In genomic region chr5:46926324-46926723, GRCm38 (mm10) we compare ENCODE assay signal across 25 mouse cellular contexts.
"Had no signal": no experiment of that assay in that cellular context is flagged by ENCODE, and none has a peak within 500 bp of the region (broad histone marks: within the 10 kb centered on the region; RNA-seq: fewer than 3 reads in every experiment).

No protein-coding gene starts in this region.

- H3K27ac ChIP-seq: heart, adult 2 months; heart, embryonic 13.5 days; heart, embryonic 15.5 days; hindbrain, embryonic 10.5 days; hindbrain, embryonic 12.5 days; hindbrain, embryonic 14.5 days; intestine, embryonic 15.5 days; kidney, postnatal 0 days; limb, embryonic 13.5 days; limb, embryonic 15.5 days had no signal

- H3K4me1 ChIP-seq: heart, embryonic 13.5 days; heart, embryonic 15.5 days; hindbrain, embryonic 10.5 days; hindbrain, embryonic 12.5 days; intestine, embryonic 15.5 days; limb, embryonic 15.5 days had no signal

- H3K9me3 ChIP-seq: heart, embryonic 13.5 days; heart, embryonic 15.5 days; hindbrain, embryonic 10.5 days; hindbrain, embryonic 12.5 days; intestine, embryonic 15.5 days; limb, embryonic 13.5 days; limb, embryonic 15.5 days had no signal

- H3K4me2 ChIP-seq: heart, embryonic 11.5 days; heart, embryonic 13.5 days; heart, embryonic 15.5 days; hindbrain, embryonic 12.5 days; hindbrain, embryonic 14.5 days; intestine, embryonic 15.5 days; limb, embryonic 13.5 days; limb, embryonic 15.5 days had no signal

- H3K36me3 ChIP-seq: heart, embryonic 13.5 days; heart, embryonic 15.5 days; hindbrain, embryonic 10.5 days; hindbrain, embryonic 12.5 days; intestine, embryonic 15.5 days; limb, embryonic 13.5 days; limb, embryonic 15.5 days had no signal

- ATAC-seq: hindbrain, embryonic 16.5 days; inflammation-experienced regulatory T-cells, adult 6 months; intestine, embryonic 15.5 days; intestine, postnatal 0 days had no signal

- DNase-seq: gastrocnemius, postnatal 14 days; gastrocnemius, postnatal 36 days; heart, adult 11 months; heart, adult 2 months; heart, postnatal 14 days; heart, postnatal 36 days; kidney, adult 18-20 months; kidney, adult 8-10 months; kidney, postnatal 14 days; kidney, postnatal 36 days; layer of hippocampus, adult 9-11 months; layer of hippocampus, postnatal 36 days had no signal

- H3K4me3 ChIP-seq: heart, adult 2 months; heart, embryonic 13.5 days; heart, embryonic 15.5 days; hindbrain, embryonic 10.5 days; hindbrain, embryonic 12.5 days; intestine, embryonic 15.5 days; limb, embryonic 13.5 days; limb, embryonic 15.5 days had no signal

- H3K9ac ChIP-seq: heart, embryonic 13.5 days; heart, embryonic 15.5 days; hindbrain, embryonic 12.5 days; hindbrain, embryonic 14.5 days; intestine, embryonic 15.5 days; limb, embryonic 13.5 days; limb, embryonic 15.5 days had no signal

- H3K27me3 ChIP-seq: heart, embryonic 13.5 days; heart, embryonic 15.5 days; hindbrain, embryonic 12.5 days; intestine, embryonic 15.5 days; limb, embryonic 13.5 days; limb, embryonic 15.5 days had no signal
